Mouse (Mus musculus): Measurements from ENCODE around the gene Arhgap17.

Gene Arhgap17

GRCm38 (mm10) chr7:123368778-123369746, 653 bp downstream of the Arhgap17 start:
- in situ Hi-C loops (cut with MboI; ENCODE audit: low sequenced_read_pairs) = no loop called here

DNA sequence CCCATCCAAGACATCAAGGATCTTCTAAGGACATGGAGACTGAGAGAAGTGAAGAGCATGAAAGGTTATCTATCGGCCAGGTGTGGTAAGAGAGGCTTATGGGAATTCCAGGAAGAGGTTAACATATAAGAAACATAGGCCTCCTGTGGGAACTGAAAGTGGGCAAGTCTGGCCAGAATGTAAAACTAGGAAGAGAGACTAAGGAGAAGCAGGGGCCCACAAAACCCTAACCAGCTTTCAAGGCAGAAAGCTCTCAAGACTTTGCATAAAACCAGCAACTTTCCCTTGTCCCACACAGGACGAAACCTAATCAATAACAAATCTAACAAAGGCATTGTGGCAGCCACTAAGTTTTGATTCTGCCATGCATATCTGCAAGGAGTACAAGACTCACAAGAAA, 1.5 kb downstream of the Arhgap17 start:
- in situ Hi-C loops (cut with MboI; ENCODE audit: low sequenced_read_pairs) = no loop called here

DNA sequence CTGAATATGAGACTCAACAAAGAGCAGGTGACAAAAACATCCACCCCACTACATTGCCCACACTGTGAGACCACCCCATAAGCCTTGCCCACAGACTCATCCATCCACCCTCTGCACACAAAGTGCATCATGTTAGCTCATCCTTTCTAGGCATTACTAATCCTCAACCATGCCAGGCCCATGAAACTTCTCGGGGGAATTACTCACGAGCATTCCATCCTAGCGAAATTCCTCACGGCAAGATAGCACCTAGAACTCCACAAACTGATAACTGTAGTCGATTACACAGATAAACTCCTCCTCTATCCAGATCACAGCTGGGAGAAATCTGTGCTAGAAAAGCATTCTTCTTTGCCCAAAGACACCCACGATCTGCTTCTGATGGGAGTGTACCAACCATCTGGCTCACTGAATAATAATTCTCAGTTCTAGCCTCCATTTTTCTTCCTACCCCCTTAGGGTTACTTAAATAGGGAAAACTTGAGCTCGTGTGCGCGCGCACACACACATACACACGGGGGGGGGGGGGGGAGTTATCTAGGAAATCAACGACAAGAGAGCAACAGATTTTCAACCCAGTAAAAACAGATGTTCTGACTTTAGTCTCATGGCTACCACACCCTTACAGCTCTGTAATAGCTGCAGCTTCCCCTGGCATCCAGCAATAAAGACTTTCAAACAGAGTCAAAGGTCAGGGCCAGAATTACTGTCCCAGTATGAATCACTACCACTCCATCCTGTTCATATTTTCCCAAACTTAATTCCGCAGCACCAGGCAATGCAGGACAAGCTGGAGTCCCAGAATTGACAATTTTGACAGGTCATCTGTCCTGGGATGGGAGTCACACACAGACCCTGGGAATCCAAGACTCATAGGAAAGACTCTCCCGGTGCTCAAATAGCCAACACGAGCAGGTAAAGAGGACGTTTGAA, 2.2 kb downstream of the Arhgap17 start:
- in situ Hi-C loops (cut with MboI; ENCODE audit: low sequenced_read_pairs) = no loop called here

- in situ Hi-C loops (cut with MboI; ENCODE audit: low sequenced_read_pairs) = no loop called here
Observed at GRCm38 (mm10) chr7:123366806-123367205, 2.9 kb downstream of the Arhgap17 start.

DNA sequence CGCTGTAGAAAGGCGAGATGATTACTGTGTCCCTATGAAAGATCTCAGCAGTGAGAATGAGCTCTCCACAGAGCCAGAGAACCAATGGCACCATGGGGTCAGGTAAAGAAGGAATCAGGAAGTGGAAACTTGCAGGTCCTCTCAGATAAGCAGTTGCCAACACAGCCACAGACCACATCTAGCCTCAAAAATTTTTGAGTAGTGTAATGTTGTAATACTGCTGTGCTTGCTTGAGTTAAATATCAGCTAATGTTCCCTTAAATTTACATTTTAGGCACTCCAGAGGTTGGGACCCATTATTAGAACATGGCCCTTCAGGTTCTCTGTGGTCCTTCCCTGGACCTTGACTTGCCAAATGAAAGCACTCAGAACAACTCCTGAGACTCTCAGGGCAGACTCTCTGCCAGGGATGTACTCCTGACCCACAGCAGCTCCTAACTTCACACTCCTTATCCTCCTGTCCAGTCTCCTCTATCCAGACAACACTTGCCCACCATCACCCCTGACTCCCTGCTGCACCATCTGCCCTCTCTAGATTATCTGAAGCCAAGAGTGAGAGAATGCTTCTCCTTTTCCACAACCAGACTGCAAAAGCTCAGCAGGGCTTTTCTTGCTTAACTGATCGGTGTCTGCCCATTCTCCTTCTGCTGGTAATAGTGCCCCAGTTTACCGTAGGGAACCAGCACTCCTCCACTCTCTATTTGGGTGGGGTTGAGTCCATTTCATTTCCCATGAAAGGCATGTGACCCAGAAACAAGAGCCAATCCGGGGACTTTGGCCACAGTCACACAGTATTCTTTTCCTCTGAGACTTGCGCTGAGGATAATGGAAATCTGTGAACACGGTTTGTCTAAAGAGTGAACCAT, 3.6 kb downstream of the Arhgap17 start:
- in situ Hi-C loops (cut with MboI; ENCODE audit: low sequenced_read_pairs) = no loop called here

DNA sequence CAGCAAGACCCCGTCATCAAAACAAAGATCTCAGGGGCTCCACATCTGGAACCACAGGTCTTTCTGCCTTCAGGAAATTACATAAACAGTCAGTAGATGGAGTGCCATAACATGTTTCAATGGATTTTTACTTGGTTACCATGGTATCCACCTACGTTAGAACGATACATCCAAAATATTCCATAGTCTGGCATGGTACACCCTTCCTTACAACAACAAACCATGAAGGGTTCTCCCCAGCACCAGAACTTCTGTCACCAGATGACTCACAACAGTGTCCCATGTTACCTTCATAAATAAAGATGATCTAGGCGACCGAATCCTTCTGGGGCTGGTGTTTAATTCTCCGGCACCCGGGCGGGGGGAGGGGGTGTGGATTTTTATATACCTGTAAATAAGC, 5.7 kb downstream of the Arhgap17 start:
- in situ Hi-C loops (cut with MboI; ENCODE audit: low sequenced_read_pairs) = no loop called here

DNA sequence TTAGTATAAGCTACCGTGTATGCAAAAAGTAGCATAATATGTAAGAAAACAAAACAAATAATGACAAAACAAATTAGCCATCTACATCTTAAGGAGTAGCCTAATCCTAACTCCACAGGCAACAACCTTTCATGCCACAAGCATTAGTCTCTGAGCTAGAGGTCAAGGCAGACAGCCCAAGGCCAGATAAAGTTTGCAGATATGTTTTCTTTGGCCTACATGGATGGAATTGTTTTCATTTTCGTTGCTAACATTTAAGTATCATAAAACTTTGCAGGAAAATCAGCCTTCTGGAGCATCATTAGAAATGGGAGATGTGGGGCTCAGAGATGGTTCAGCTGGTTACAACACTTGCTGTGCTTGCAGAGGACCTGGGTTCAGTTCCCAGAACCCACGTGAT, 6.9 kb downstream of the Arhgap17 start:
- in situ Hi-C loops (cut with MboI; ENCODE audit: low sequenced_read_pairs) = no loop called here

DNA sequence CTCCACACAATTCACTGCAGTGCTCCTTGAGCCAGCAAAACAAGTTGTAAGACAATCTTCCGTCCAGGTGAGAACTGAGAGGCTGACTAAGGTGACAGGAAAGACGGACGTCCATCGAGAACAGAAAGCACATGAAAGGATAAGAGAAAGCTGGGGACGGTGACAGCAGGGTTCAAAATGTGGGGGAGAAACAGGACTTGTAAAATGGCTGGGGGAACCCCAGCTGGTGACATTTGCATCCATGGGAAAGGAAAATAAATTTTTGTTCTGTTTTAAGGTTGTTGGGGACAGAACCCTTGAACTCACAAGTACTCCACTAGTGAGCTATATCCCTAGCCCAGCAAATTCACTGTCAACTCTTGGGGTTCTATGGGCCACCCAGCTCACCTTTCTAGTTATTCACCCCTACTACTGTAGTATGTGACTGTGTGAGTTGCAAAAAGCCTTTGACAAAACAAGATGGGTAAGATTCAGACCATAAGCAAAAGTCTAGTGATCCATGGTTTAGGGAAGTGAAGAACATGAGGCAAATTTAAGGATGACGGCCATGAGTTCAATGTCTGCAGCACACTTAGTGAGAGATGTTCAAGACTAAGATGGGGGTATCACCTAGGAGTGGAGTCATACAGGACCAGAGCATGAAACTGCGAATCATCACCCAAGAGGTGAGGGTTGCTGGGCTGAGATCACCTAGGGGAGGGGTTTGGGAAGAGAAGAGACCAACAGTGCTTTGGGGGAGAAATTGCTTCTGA, 8.3 kb downstream of the Arhgap17 start:
- in situ Hi-C loops (cut with MboI; ENCODE audit: low sequenced_read_pairs) = no loop called here

GRCm38 (mm10) chr7:123360185-123360584, 9.5 kb downstream of the Arhgap17 start:
- in situ Hi-C loops (cut with MboI; ENCODE audit: low sequenced_read_pairs) = no loop called here

GRCm38 (mm10) chr7:123359101-123359500, 10.6 kb downstream of the Arhgap17 start:
- in situ Hi-C loops (cut with MboI; ENCODE audit: low sequenced_read_pairs) = no loop called here

GRCm38 (mm10) chr7:123356158-123356557, 13.6 kb downstream of the Arhgap17 start:
- in situ Hi-C loops (cut with MboI; ENCODE audit: low sequenced_read_pairs) = no loop called here

DNA sequence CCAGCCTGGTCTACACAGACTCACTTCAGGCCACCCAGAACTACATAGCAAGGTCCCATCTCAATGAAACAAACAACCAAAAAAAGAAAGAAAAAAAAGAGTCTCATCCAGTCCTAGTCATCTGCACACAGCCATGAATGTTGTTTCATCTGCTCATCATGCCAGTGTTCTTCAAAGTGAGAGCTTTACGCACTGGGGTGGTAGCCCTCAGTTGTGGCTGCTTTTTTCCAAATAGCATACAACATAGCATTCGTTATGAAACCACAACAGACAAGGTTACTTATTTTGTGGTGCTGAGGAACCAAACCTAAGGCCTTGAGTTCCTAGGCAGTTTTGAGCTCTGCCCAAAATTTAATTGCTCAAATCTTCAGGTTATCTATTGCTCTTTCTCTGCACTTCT, 14.9 kb downstream of the Arhgap17 start:
- in situ Hi-C loops (cut with MboI; ENCODE audit: low sequenced_read_pairs) = no loop called here

GRCm38 (mm10) chr7:123354392-123354791, 15.3 kb downstream of the Arhgap17 start:
- in situ Hi-C loops (cut with MboI; ENCODE audit: low sequenced_read_pairs) = no loop called here

DNA sequence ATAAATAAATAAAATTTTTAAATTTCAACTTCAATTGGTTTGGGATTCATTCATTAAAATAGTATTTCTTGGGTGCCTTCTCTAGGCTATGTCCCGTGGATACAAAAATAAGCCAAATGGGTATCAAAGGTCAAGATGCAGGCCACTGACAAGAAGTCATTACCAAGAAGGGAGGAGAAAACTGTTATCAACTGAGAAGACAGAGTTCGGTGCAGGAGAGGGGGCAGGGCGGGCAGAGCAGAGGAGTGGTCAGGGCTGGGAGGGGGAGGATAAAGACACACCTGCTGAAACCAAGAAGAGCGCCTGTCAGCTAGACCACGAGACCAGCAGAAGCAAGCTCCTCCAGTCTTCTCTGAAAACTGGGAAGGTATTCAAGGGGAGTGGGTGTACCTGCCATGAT, 15.8 kb downstream of the Arhgap17 start:
- in situ Hi-C loops (cut with MboI; ENCODE audit: low sequenced_read_pairs) = no loop called here

DNA sequence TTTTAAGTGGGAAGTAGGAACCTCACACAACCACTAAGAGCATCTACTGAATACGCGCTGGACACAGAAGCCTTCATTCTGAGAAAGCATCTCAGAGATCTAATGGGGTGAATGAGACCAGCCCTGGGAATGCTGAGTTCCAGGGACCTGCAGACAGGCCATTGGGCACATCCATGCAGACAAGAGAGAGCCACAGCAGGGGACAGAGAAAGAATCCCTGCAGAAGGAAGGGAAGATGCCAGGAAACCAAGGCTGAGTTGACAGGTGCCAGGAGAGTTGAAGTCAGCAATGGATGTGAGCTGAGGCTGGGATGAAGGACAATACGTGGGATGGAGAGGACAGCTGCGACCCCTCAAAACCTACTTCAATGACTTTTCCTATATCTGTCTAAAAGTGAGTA, 16.6 kb downstream of the Arhgap17 start:
- in situ Hi-C loops (cut with MboI; ENCODE audit: low sequenced_read_pairs) = no loop called here

- in situ Hi-C loops (cut with MboI; ENCODE audit: low sequenced_read_pairs) = no loop called here
Observed at GRCm38 (mm10) chr7:123350243-123350642, 19.5 kb downstream of the Arhgap17 start.

DNA sequence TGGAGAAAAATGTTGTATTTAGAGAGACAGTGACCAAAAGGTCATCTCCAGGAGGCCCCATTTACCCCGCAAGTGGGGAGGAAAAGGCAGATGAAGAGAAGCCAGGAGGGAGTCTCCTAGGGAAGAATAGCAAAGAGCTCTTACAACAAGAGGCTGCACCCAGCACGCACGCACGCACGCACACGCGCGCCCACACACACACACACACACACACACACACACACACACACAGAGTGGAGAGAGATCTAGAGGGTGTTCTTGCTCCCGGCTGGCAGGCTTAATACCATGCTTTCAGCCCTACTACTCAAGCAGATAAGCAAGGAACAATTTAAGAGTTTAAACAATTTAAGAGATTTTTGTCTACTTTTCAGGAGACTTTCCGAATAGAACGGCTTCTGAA, 19.9 kb downstream of the Arhgap17 start:
- in situ Hi-C loops (cut with MboI; ENCODE audit: low sequenced_read_pairs) = no loop called here

GRCm38 (mm10) chr7:123346631-123347290, 23.0 kb downstream of the Arhgap17 start:
- in situ Hi-C loops (cut with MboI; ENCODE audit: low sequenced_read_pairs) = no loop called here

- in situ Hi-C loops (cut with MboI; ENCODE audit: low sequenced_read_pairs) = no loop called here
Observed at GRCm38 (mm10) chr7:123345041-123345544, 24.6 kb downstream of the Arhgap17 start.
